Mouse (Mus musculus): ENCODE results near the gene Slc7a10. TPM values are rescaled to one million over a fixed set of nuclear protein-coding genes. Genes with fewer than 3 reads are reported as not detected.

The Slc7a10 gene
- 10 to 100 TPM; 55.3 to 55.5 TPM for total RNA-seq (2021)
- long read RNA-seq, transcript Slc7a10-201 (11 exons, 1,953 nt) = major isoform, 57 of 81 reads
- long read RNA-seq, partial matches to known transcripts = 11 of 81 reads
- long read RNA-seq, other reads (novel, unspliced or antisense) = 13 of 81 reads

- DNase-seq (ENCODE audit: low spot score in 2 of 2) = no peak
Observed at GRCm38 (mm10) chr7:35185889-35186569, at the start of gene Slc7a10. Gene Slc7a10 (plus strand): TSS chr7:35186385.

GRCm38 (mm10) chr7:35137524-35137923 is 48.7 kb upstream of the Slc7a10 start:
- no peak for DNase-seq (ENCODE audit: low spot score in 2 of 2)

GRCm38 (mm10) chr7:35138481-35138880 is 47.7 kb upstream of the Slc7a10 start:
- DNase-seq (ENCODE audit: low spot score in 2 of 2) = no peak

- no peak for DNase-seq (ENCODE audit: low spot score in 2 of 2)
Observed at GRCm38 (mm10) chr7:35139880-35140279, 46.3 kb upstream of the Slc7a10 start.

GRCm38 (mm10) chr7:35141519-35141918 is 44.7 kb upstream of the Slc7a10 start:
- no peak for DNase-seq (ENCODE audit: low spot score in 2 of 2)

- DNase-seq (ENCODE audit: low spot score in 2 of 2) = no peak
Observed at GRCm38 (mm10) chr7:35142522-35142921, 43.7 kb upstream of the Slc7a10 start.

- no peak for DNase-seq (ENCODE audit: low spot score in 2 of 2)
Observed at GRCm38 (mm10) chr7:35143864-35144618, 42.1 kb upstream of the Slc7a10 start.

GRCm38 (mm10) chr7:35145068-35145467 is 41.1 kb upstream of the Slc7a10 start:
- DNase-seq (ENCODE audit: low spot score in 2 of 2) = no peak

GRCm38 (mm10) chr7:35146269-35146668 is 39.9 kb upstream of the Slc7a10 start:
- DNase-seq (ENCODE audit: low spot score in 2 of 2) = no peak

- no peak for DNase-seq (ENCODE audit: low spot score in 2 of 2)
Observed at GRCm38 (mm10) chr7:35149616-35150433, 36.4 kb upstream of the Slc7a10 start.

- no peak for DNase-seq (ENCODE audit: low spot score in 2 of 2)
Observed at GRCm38 (mm10) chr7:35150860-35151259, 35.3 kb upstream of the Slc7a10 start.

GRCm38 (mm10) chr7:35154449-35154848 is 31.7 kb upstream of the Slc7a10 start:
- DNase-seq (ENCODE audit: low spot score in 2 of 2) = no peak

GRCm38 (mm10) chr7:35156561-35157477 is 29.4 kb upstream of the Slc7a10 start:
- no peak for DNase-seq (ENCODE audit: low spot score in 2 of 2)

- DNase-seq (ENCODE audit: low spot score in 2 of 2) = no peak
Observed at GRCm38 (mm10) chr7:35157512-35157911, 28.7 kb upstream of the Slc7a10 start.

- DNase-seq (ENCODE audit: low spot score in 2 of 2) = no peak
Observed at GRCm38 (mm10) chr7:35162443-35162842, 23.7 kb upstream of the Slc7a10 start.

GRCm38 (mm10) chr7:35163600-35163999 is 22.6 kb upstream of the Slc7a10 start:
- no peak for DNase-seq (ENCODE audit: low spot score in 2 of 2)

GRCm38 (mm10) chr7:35164131-35164530 is 22.1 kb upstream of the Slc7a10 start:
- DNase-seq (ENCODE audit: low spot score in 2 of 2) = no peak

GRCm38 (mm10) chr7:35166988-35167387 is 19.2 kb upstream of the Slc7a10 start:
- no peak for DNase-seq (ENCODE audit: low spot score in 2 of 2)

GRCm38 (mm10) chr7:35167925-35168324 is 18.3 kb upstream of the Slc7a10 start:
- DNase-seq (ENCODE audit: low spot score in 2 of 2) = no peak

- DNase-seq (ENCODE audit: low spot score in 2 of 2) = peak; percentile 95 to 97
Observed at GRCm38 (mm10) chr7:35169341-35169740, 16.8 kb upstream of the Slc7a10 start.

Data from layer of hippocampus, postnatal 10 days (tissue).